Mouse (Mus musculus): ENCODE measurements around the gene Mmd2. TPM values are rescaled to one million over a fixed set of nuclear protein-coding genes. Genes with fewer than 3 reads are reported as not detected.
A peak's percentile ranks its signal among the peaks of the same experiment; 100 is the strongest.

Mmd2 gene
- total and polyA plus RNA-seq, 3 experiments, result not detected

DNA sequence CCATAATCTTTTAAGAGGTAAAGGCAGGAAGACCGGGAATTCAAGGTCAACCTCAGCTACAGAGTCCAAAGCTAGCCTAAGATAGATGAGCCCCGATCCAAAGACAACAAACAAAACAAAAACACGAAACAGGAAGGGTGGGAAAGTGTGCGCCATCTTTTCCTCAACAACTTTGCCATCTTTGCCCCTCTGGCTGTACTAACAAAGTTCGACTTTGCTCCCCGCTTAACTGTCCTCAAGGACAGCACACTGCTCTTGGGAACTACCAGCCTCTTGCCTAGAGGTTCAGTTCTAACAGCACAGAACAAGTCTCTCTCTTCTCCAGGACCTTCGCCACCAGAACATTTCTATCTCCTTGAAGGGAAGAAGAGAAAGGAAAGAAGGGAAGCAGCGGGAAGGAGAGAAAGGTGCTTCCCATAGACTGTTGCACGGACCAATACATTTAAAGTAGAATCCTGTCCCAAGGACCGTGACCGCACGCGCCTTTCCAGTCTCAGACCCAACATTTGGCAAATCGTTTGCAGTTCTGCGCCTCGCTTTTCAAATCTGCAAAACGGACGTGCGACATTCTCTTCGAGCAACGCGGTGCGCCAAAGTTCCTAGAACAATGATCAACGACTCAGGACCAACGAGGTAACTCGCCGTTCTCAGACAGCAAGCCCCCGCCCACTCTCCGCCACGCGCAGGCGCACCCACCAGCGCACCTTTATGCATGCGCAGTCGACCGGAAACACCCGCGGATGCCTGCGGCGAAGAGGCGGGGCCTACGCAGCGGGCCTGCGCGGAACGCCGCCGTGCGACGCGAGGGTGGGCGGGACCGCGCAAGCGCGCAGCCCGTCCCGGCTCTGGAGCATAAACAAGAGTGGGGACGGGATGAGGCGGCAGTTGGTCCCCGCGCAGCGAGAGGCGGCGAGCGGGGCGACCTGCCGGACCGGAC is 20.4 kb upstream of the Mmd2 start:
- Histone ChIP-seq H3K27ac (ENCODE audit: insufficient read depth, low read depth) (peak overlapping the region; percentile 48), H3K36me3 (replicated peaks in 1 of 2; ENCODE audit: control insufficient read depth in 1 of 2, insufficient read depth in 1 of 2, low read length in 1 of 2) (peaks cover 12 to 28% of the 10 kb centered on the region in 2 experiments), H3K9ac (ENCODE audit: insufficient read depth, low read depth) (peak overlapping the region; percentile 82), H3K9me3 (replicated peaks; ENCODE audit: low read length) (no peaks in the 10 kb centered on the region), H3K79me2 (replicated peaks; ENCODE audit: control insufficient read depth, extremely low read depth, insufficient read depth, poor library complexity, severe bottlenecking) (peaks cover 33% of the 10 kb centered on the region), H3K4me2 (ENCODE audit: insufficient read depth, low read depth, poor library complexity, severe bottlenecking) (peak overlapping the region; percentile 52), H3K4me1 (ENCODE audit: control insufficient read depth in 1 of 2, insufficient read depth in 2 of 2) (peaks cover 2 to 23% of the 10 kb centered on the region in 2 experiments; a peak in 3 of 4 replicates), H3K27me3 (replicated peaks) (peaks cover 13% of the 10 kb centered on the region), H3K4me3 (replicated peaks in 1 of 3; ENCODE audit: low read depth in 2 of 3, low read length in 2 of 3, poor library complexity in 1 of 3) (peak overlapping the region; percentile 90 to 100 (median 93))
- peak; percentile 94 for DNase-seq (ENCODE audit: extremely low read depth)
- peak; percentile 71; the same call in 1 of the 2 replicates for TF ChIP-seq KAT2A (IDR thresholded peaks at IDR 0.05; ENCODE audit: insufficient replicate concordance, low read length)
- peak; percentile 41; the same call in 1 of the 2 replicates for TF ChIP-seq MEF2A (IDR thresholded peaks at IDR 0.05; ENCODE audit: borderline replicate concordance, low read depth, low read length)
- no peak for TF ChIP-seq ZC3H11A (IDR thresholded peaks at IDR 0.05; ENCODE audit: low read depth, low read length)
- 0 out of 2 replicates have a peak, but pooled peaks have one; percentile 10 for TF ChIP-seq IRF4 (IDR thresholded peaks at IDR 0.05; ENCODE audit: low read depth, low read length)
- no peak for TF ChIP-seq ZNF384 (IDR thresholded peaks at IDR 0.05; ENCODE audit: low read depth, low read length)
- peak; percentile 92 for TF ChIP-seq TBP (conservative IDR thresholded peaks at IDR 0.05; ENCODE audit: low read depth, low read length)
- 0 out of 2 replicates have a peak, but pooled peaks have one; percentile 17 for TF ChIP-seq MAZ (IDR thresholded peaks at IDR 0.05; ENCODE audit: low read depth, low read length)
- TF ChIP-seq NELFE (IDR thresholded peaks at IDR 0.05; ENCODE audit: low read depth, low read length), result peak; percentile 97
- peak; percentile 85 for TF ChIP-seq ELF1 (IDR thresholded peaks at IDR 0.05; ENCODE audit: low read depth, low read length)
- TF ChIP-seq ZMIZ1 (IDR thresholded peaks at IDR 0.05; ENCODE audit: low read depth, low read length), result peak; percentile 82
- no peak for TF ChIP-seq JUND (conservative IDR thresholded peaks at IDR 0.05; ENCODE audit: low read depth, low read length)
- TF ChIP-seq MXI1 (IDR thresholded peaks at IDR 0.05; ENCODE audit: low read depth, low read length), result peak; percentile 61; the same call in 1 of the 2 replicates
- 0 out of 2 replicates have a peak, but pooled peaks have one; percentile 26 for TF ChIP-seq MYC (IDR thresholded peaks at IDR 0.05; ENCODE audit: low read depth, low read length)
- 0 out of 2 replicates have a peak, but pooled peaks have one; percentile 46 for TF ChIP-seq POLR2AphosphoS2 (IDR thresholded peaks at IDR 0.05; ENCODE audit: low read depth, low read length)
- TF ChIP-seq SIN3A (IDR thresholded peaks at IDR 0.05; ENCODE audit: low read length), result peak; percentile 74
- TF ChIP-seq HCFC1 (IDR thresholded peaks at IDR 0.05; ENCODE audit: low read depth, low read length), result peak; percentile 76
- TF ChIP-seq CTCF (conservative IDR thresholded peaks at IDR 0.05 in 1 of 2, IDR thresholded peaks at IDR 0.05 in 1 of 2; ENCODE audit: low read depth in 2 of 2, low read length in 2 of 2), result no peak
- peak; percentile 97 for TF ChIP-seq POLR2A (IDR thresholded peaks at IDR 0.05; ENCODE audit: low read depth, low read length)
- TF ChIP-seq TCF12 (IDR thresholded peaks at IDR 0.05; ENCODE audit: low read depth, low read length), result peak; percentile 89
- TF ChIP-seq NRF1 (IDR thresholded peaks at IDR 0.05; ENCODE audit: low read depth, low read length), result peak; percentile 98
- dilution Hi-C loops (cut with MboI; ENCODE audit: extremely low pct_ligation_motif_present, extremely low pct_unique_long_range_greater_than_20kb, low sequenced_read_pairs) (no loop called here), in situ Hi-C loops (cut with MboI; ENCODE audit: low pct_ligation_motif_present, low pct_unique_long_range_greater_than_20kb, low sequenced_read_pairs) (loop anchor here (10.0 kb wide), 1 partner anchor 144 kb away; no protein-coding TSS in a partner anchor)
